Mouse (Mus musculus): Measurements from ENCODE around the gene Lsm8. TPM values are rescaled to one million over a fixed set of nuclear protein-coding genes. Genes with fewer than 3 reads are reported as not detected.

Lsm8 gene
- polyA plus RNA-seq, 1 experiment: 8.2 TPM

GRCm38 (mm10) chr6:18889030-18889429 is 40.7 kb downstream of the Lsm8 start:
- WGBS: 76% methylated on average over 2 of the region's 2 CpGs
- TF ChIP-seq CTCF (IDR thresholded peaks at IDR 0.05; ENCODE audit: extremely low read depth, insufficient read depth, insufficient read length, insufficient replicate concordance) (no peak), POLR2A (IDR thresholded peaks at IDR 0.05; ENCODE audit: low read depth, low read length) (no peak)

GRCm38 (mm10) chr6:18894142-18894541 is 45.8 kb downstream of the Lsm8 start:
- H3K27ac ChIP-seq (ENCODE audit: insufficient read depth, low read length): no peak overlapping the region
- TF ChIP-seq CTCF (IDR thresholded peaks at IDR 0.05; ENCODE audit: extremely low read depth, insufficient read depth, insufficient read length, insufficient replicate concordance) (no peak), POLR2A (IDR thresholded peaks at IDR 0.05; ENCODE audit: low read depth, low read length) (no peak)
- H3K27me3 ChIP-seq (ENCODE audit: control insufficient read depth, insufficient read depth, low read length): no peaks in the 10 kb centered on the region
- DNase-seq (ENCODE audit: low read depth in 1 of 2, low spot score in 2 of 2): no peak
- no peaks in the 10 kb centered on the region for H3K4me1 ChIP-seq (ENCODE audit: control insufficient read depth, insufficient read depth, insufficient read length)
- no peak overlapping the region for H3K4me3 ChIP-seq (ENCODE audit: extremely low read depth, insufficient read depth, insufficient read length)
- H3K36me3 ChIP-seq (ENCODE audit: control insufficient read depth, insufficient read depth, low read length): no peaks in the 10 kb centered on the region

More at GRCm38 (mm10) chr6:18889030-18889429, 40.7 kb downstream of the Lsm8 start:
- Histone ChIP-seq H3K27ac (ENCODE audit: insufficient read depth, low read length) (no peak overlapping the region), H3K4me1 (ENCODE audit: control insufficient read depth, insufficient read depth, insufficient read length) (no peaks in the 10 kb centered on the region), H3K27me3 (ENCODE audit: control insufficient read depth, insufficient read depth, low read length) (no peaks in the 10 kb centered on the region), H3K36me3 (ENCODE audit: control insufficient read depth, insufficient read depth, low read length) (no peaks in the 10 kb centered on the region), H3K4me3 (ENCODE audit: extremely low read depth, insufficient read depth, insufficient read length) (no peak overlapping the region)
- DNase-seq (ENCODE audit: low read depth in 1 of 2, low spot score in 2 of 2): no peak

Other genes starting within 250 kb of the Lsm8 start
- not detected in 2 replicates for gene Ankrd7, start 17.7 kb downstream of the Lsm8 start, polyA plus RNA-seq (2012; rRNA removed)